8 mouse cellular contexts compared by ENCODE assay signal in the genomic region with DNA sequence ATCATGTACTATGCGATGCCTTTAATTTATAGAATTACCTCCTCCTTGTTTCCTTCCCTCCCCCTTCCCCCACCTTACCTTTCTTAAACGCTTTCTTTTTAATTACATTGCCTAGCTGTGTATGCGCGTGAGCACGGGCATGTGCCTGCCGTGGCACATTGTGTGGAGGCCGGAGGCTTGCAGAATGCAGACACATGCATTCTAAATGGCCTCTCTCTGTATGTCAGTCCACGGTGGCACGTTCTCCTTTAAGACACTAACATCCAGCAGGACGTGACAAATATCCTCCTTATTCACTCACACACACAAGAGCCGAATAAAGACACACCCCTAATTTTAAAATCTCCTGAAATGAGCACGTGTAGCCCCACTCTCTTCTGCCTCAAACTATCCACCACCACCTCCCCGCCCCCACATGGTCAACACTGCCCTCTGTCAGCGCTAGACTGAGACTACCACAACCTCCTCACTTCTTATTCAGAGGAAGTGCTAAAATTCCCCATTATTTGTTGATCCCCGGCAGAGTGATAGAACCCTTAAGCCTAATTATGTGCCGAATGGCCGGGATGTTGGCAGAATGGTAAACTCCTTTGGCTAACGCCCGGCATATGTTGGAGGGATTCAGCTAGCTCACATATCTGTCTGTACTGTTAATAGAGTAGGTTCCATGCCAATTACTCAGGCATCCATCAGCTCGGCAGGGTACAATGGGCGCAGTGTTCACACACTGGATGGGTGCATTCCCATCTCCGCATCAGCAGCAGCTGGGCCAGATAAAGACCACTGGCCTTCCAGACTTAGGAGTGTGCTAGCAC.
DNase-seq lines count a peak whose midpoint lies in the region; ATAC-seq and TF ChIP-seq lines count a peak whose summit lies in the region.

No protein-coding gene starts in this region.

- WGBS in lung, postnatal 0 days, result 9% methylated on average over 22 of the region's 22 CpGs

- H3K9ac ChIP-seq in lung, postnatal 0 days (replicated peaks; ENCODE audit: low read depth), result no peak overlapping the region

- no peak for TF ChIP-seq CTCF in G1E (IDR thresholded peaks at IDR 0.05; ENCODE audit: low read depth, low read length)
- peak; percentile 81 for TF ChIP-seq CTCF in lung, postnatal 0 days (IDR thresholded peaks at IDR 0.05)

- peak overlapping the region; percentile 63; the same call in 1 of the 2 replicates for H3K4me3 ChIP-seq in G1E (ENCODE audit: low read depth, low read length)
- H3K4me3 ChIP-seq in lung, postnatal 0 days (ENCODE audit: low read depth, low read length), result peak overlapping the region; percentile 40

- peaks cover 4% of the 10 kb centered on the region for H3K9me3 ChIP-seq in G1E (replicated peaks)
- no peaks in the 10 kb centered on the region for H3K9me3 ChIP-seq in lung, postnatal 0 days (ENCODE audit: low read length)

- H3K4me2 ChIP-seq in lung, postnatal 0 days (replicated peaks; ENCODE audit: low read depth, low read length), result peak overlapping the region; percentile 67

- peak; percentile 32 for ATAC-seq in G1E (ENCODE audit: extremely low read depth, insufficient number of reproducible peaks, low FRiP score, poor library complexity, severe bottlenecking)
- peak; percentile 48; the same call in 1 of the 2 replicates for ATAC-seq in frontal cortex, adult (ENCODE audit: low TSS enrichment)
- peak; percentile 36 to 66 for ATAC-seq in hematopoietic stem cell, adult 5-6 weeks (replicated peaks in 1 of 2; ENCODE audit: insufficient read depth in 1 of 2, low FRiP score in 2 of 2, low TSS enrichment in 1 of 2, low read depth in 1 of 2, poor library complexity in 2 of 2, severe bottlenecking in 2 of 2)
- peak; percentile 72 for ATAC-seq in lung, postnatal 0 days
- ATAC-seq in erythroid progenitor cell, adult 5-6 weeks (replicated peaks; ENCODE audit: low FRiP score, poor library complexity, severe bottlenecking), result no peak

- DNase-seq in G1E (ENCODE audit: low spot score), result peak; percentile 29
- peak; percentile 41 to 50 for DNase-seq in adrenal gland, postnatal 4 days (ENCODE audit: low spot score in 2 of 2)
- peak; percentile 60 for DNase-seq in layer of hippocampus, adult 9-11 months
- peak; percentile 83 for DNase-seq in lung, postnatal 0 days (ENCODE audit: low spot score)
- peak; percentile 74 for DNase-seq in retina, embryonic 14.5 days (ENCODE audit: low spot score)

- TF ChIP-seq EP300 in lung, postnatal 0 days (IDR thresholded peaks at IDR 0.05), result peak; percentile 49; the same call in 1 of the 2 replicates

- H3K27ac ChIP-seq in lung, postnatal 0 days (ENCODE audit: low read length), result peak overlapping the region; percentile 54; the same call in 1 of the 2 replicates

- H3K27me3 ChIP-seq in G1E (ENCODE audit: insufficient read depth, low read length), result no peaks in the 10 kb centered on the region
- no peaks in the 10 kb centered on the region for H3K27me3 ChIP-seq in lung, postnatal 0 days (replicated peaks; ENCODE audit: insufficient read depth, low read length)

- no peaks in the 10 kb centered on the region for H3K36me3 ChIP-seq in G1E (replicated peaks)
- no peaks in the 10 kb centered on the region for H3K36me3 ChIP-seq in lung, postnatal 0 days (ENCODE audit: insufficient read depth, low read length)

- peaks cover 57% of the 10 kb centered on the region for H3K4me1 ChIP-seq in G1E (ENCODE audit: insufficient read depth, low read depth, low read length)
- peaks cover 6% of the 10 kb centered on the region; the same call in 1 of the 2 replicates for H3K4me1 ChIP-seq in lung, postnatal 0 days (ENCODE audit: insufficient read depth, low read depth, low read length)

Comparison
In these comparisons a context has a peak if more than half of its experiments do, and no peak if none do; other contexts are left out.
1. DNase-seq: peak in every context shown above with its lines; median percentile 83 in lung, postnatal 0 days; 74 in retina, embryonic 14.5 days; 60 in layer of hippocampus, adult 9-11 months; 46 in adrenal gland, postnatal 4 days; 29 in G1E.